Mouse (Mus musculus) cerebellum, adult 9-10 months (tissue): ENCODE data around the gene Steap4.
A peak's percentile ranks its signal among the peaks of the same experiment; 100 is the strongest.
"Not testable (repeated sequence)": the region's sequence is repeated elsewhere in the genome, so short reads cannot be mapped to it uniquely, and the experiment has no call there.

Source experiments
- DNase-seq: peaks from one replicate; pipeline ENCODE4 v3.0.0; 2022

Steap4 gene

GRCm38 (mm10) chr5:7991631-7992030, 31.4 kb downstream of the Steap4 start:
- not testable (repeated sequence) for DNase-seq

GRCm38 (mm10) chr5:7993766-7994165, 33.5 kb downstream of the Steap4 start:
- DNase-seq = no peak

- no peak for DNase-seq
Observed at GRCm38 (mm10) chr5:7995288-7995897, 35.1 kb downstream of the Steap4 start.

DNA sequence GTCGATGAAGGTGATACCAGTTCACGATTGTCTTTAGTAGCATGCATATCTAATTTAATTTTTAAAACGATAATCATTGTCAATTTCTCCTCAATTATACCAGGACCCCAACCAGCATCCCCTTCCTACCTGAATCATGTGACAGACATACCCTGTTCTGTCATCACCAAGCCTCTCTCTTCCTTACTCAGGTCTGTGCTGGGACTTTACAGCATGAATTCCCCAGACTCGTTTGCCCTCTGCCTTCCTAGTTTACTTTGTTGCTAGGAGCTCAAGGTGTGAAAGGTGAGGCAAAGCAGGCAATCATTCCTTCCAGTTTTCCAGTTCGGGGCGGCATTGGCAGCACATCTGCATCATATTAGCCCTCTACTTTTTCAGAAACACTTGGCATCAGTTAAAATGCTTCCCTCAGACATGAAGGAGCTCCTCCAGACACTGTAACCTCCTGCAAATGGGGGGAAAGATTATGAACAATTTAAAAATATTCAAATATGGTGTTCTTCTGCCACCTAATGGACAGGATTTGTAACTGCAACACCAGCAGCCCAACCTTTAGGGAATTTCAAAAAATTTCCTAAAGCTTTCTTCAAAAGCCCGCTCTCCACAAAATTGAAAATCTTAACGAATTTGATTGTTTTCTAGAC, 36.3 kb downstream of the Steap4 start:
- DNase-seq = peak; percentile 36

DNA sequence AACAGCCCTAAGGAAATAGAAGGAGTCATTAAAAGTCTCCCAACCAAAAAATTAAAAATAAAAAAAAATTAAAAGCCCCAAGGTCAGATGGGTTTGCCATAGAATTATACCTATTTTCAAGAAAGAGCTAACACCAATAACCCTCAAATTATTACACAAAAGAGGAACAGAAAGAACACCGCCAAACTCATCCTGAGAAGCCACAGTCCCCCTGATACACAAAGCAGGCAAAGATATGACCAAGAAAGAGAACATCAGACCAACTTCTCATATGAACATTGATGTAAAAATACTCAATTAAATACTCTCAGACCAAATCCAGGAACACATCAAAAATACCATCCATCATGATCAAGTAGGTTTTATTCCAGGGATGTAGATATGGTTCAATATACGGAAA, 36.8 kb downstream of the Steap4 start:
- DNase-seq = no peak

GRCm38 (mm10) chr5:8000466-8000865, 40.2 kb downstream of the Steap4 start:
- DNase-seq = no peak

GRCm38 (mm10) chr5:8002827-8003226, 42.6 kb downstream of the Steap4 start:
- DNase-seq = no peak

GRCm38 (mm10) chr5:8013276-8013675, 53.0 kb downstream of the Steap4 start:
- no peak for DNase-seq
